Mouse (Mus musculus): Measurements from ENCODE around the gene Gm9195.

DNA sequence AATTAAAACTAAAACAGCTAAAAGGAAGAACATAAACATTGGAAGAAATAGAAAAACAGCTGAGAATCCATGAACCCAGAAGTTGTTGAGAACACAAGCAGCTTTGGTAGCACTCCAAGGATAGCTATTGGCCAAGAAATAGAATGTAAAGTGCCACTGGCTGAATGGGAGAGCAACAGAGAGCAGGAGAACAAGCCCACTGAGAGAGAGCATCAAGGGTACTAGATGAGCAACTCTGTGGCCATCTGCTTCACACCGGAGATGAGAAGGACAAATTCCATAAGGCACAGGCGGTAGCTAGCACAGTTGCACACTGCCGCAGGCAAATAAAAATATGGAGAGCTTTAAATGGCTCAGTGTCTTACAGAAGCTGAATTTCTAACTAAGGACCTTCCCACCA lies 1.3 kb downstream of the Gm9195 start:
- TF ChIP-seq CTCF (IDR thresholded peaks at IDR 0.05; ENCODE audit: low read depth) = no peak
- TF ChIP-seq EP300 (IDR thresholded peaks at IDR 0.05; ENCODE audit: low read depth) = no peak
